Mouse (Mus musculus) 416B (cell line): Measurements from ENCODE around the gene Dnah7a.
"Not testable (repeated sequence)": the region's sequence is repeated elsewhere in the genome, so short reads cannot be mapped to it uniquely, and the experiment has no call there.

Experiments used
- DNase-seq: peaks from one replicate; pipeline ENCODE4 v3.0.0; 2011; ENCODE audit warnings: low read depth

Dnah7a gene

GRCm38 (mm10) chr1:53706431-53707361 is at the start of gene Dnah7a:
TSS of gene Dnah7a (minus strand) at chr1:53706784.
- no peak for DNase-seq

GRCm38 (mm10) chr1:53753501-53753900 is 46.9 kb upstream of the Dnah7a start:
- DNase-seq = not testable (repeated sequence)

- DNase-seq = no peak
These were observed 44.6 kb upstream of the Dnah7a start for GRCm38 (mm10) chr1:53751144-53751543.

- DNase-seq = not testable (repeated sequence)
These were observed 44.1 kb upstream of the Dnah7a start for GRCm38 (mm10) chr1:53750697-53751096.

- DNase-seq = not testable (repeated sequence)
These were observed 43.3 kb upstream of the Dnah7a start for GRCm38 (mm10) chr1:53749881-53750385.

- DNase-seq = no peak
These were observed 42.0 kb upstream of the Dnah7a start for GRCm38 (mm10) chr1:53748571-53748970.

GRCm38 (mm10) chr1:53746001-53746400 is 39.4 kb upstream of the Dnah7a start:
- no peak for DNase-seq

GRCm38 (mm10) chr1:53741742-53742458 is 35.3 kb upstream of the Dnah7a start:
- DNase-seq = peak; percentile 60

- DNase-seq = no peak
These were observed 34.3 kb upstream of the Dnah7a start for GRCm38 (mm10) chr1:53740777-53741336.

GRCm38 (mm10) chr1:53740077-53740776 is 33.6 kb upstream of the Dnah7a start:
- not testable (repeated sequence) for DNase-seq

GRCm38 (mm10) chr1:53736583-53736982 is 30.0 kb upstream of the Dnah7a start:
- DNase-seq = no peak

GRCm38 (mm10) chr1:53728489-53729225 is 22.1 kb upstream of the Dnah7a start:
- peak; percentile 44 for DNase-seq

GRCm38 (mm10) chr1:53726883-53727282 is 20.3 kb upstream of the Dnah7a start:
- no peak for DNase-seq

GRCm38 (mm10) chr1:53721353-53721752 is 14.8 kb upstream of the Dnah7a start:
- DNase-seq = no peak

- peak; percentile 35 for DNase-seq
These were observed 14.2 kb upstream of the Dnah7a start for GRCm38 (mm10) chr1:53720601-53721351.

- no peak for DNase-seq
These were observed 9.5 kb upstream of the Dnah7a start for GRCm38 (mm10) chr1:53715966-53716515.

- peak; percentile 92 for DNase-seq
These were observed 8.9 kb upstream of the Dnah7a start for GRCm38 (mm10) chr1:53715446-53715845.

- not testable (repeated sequence) for DNase-seq
These were observed 6.8 kb upstream of the Dnah7a start for GRCm38 (mm10) chr1:53713383-53713782.

- no peak for DNase-seq
These were observed 4.5 kb upstream of the Dnah7a start for GRCm38 (mm10) chr1:53711069-53711468.

GRCm38 (mm10) chr1:53709602-53710001 is 3.0 kb upstream of the Dnah7a start:
- not testable (repeated sequence) for DNase-seq
